Mouse (Mus musculus): Measurements from ENCODE around the gene Homer2. TPM values are rescaled to one million over a fixed set of nuclear protein-coding genes. Genes with fewer than 3 reads are reported as not detected.

The Homer2 gene
- polyA plus RNA-seq, 1 experiment from 2014 or later: 16.0 TPM

Other genes starting within 250 kb of the Homer2 start
- 0.40 and 1.1 TPM in 2 replicates for gene Ap3b2, start 213.6 kb downstream of the Homer2 start, polyA plus RNA-seq (2014; fragmentation: Nextera tagmentation; extraction: Ambion mirVana)
- not detected in 2 replicates for gene BC048679, start 209.2 kb downstream of the Homer2 start, polyA plus RNA-seq (2014; fragmentation: Nextera tagmentation; extraction: Ambion mirVana)
- gene Fsd2, start 140.6 kb downstream of the Homer2 start, polyA plus RNA-seq (2014; fragmentation: Nextera tagmentation; extraction: Ambion mirVana): 0.19 and 0.21 TPM in 2 replicates
- 10.5 and 11.6 TPM in 2 replicates for gene Whamm, start 136.3 kb downstream of the Homer2 start, polyA plus RNA-seq (2014; fragmentation: Nextera tagmentation; extraction: Ambion mirVana)
- gene Ramac, start 55.4 kb upstream of the Homer2 start, polyA plus RNA-seq (2014; fragmentation: Nextera tagmentation; extraction: Ambion mirVana): 98.0 and 103 TPM in 2 replicates
- 45.8 and 58.9 TPM in 2 replicates for gene 3110040N11Rik, start 82.0 kb upstream of the Homer2 start, polyA plus RNA-seq (2014; fragmentation: Nextera tagmentation; extraction: Ambion mirVana)
- gene Btbd1, start 121.9 kb upstream of the Homer2 start, polyA plus RNA-seq (2014; fragmentation: Nextera tagmentation; extraction: Ambion mirVana): 52.0 and 52.7 TPM in 2 replicates
- gene Gm10160, start 148.3 kb upstream of the Homer2 start, polyA plus RNA-seq (2014; fragmentation: Nextera tagmentation; extraction: Ambion mirVana): not detected in 2 replicates
- 12.1 and 12.5 TPM in 2 replicates for gene Tm6sf1, start 151.5 kb upstream of the Homer2 start, polyA plus RNA-seq (2014; fragmentation: Nextera tagmentation; extraction: Ambion mirVana)
- gene Hdgfl3, start 226.9 kb upstream of the Homer2 start, polyA plus RNA-seq (2014; fragmentation: Nextera tagmentation; extraction: Ambion mirVana): 5.0 and 5.9 TPM in 2 replicates

All from liver, embryonic 11.5 days (tissue).